Mouse (Mus musculus): ENCODE measurements at regions not wholly inside any gene's neighbourhood (a gene's known extent, or its start where the extent isn't known, plus 50 kb on each side); places are given as distances from the start of the nearest gene placed in this dataset.

- H3K4me1 ChIP-seq (ENCODE audit: insufficient read depth), result no peaks in the 10 kb centered on the region
- H3K27ac ChIP-seq (ENCODE audit: low read depth), result no peak overlapping the region
- ATAC-seq, result no peak
- no peak for DNase-seq
- no peaks in the 10 kb centered on the region for H3K9me3 ChIP-seq (ENCODE audit: low read length)
- no peak for TF ChIP-seq CTCF (IDR thresholded peaks at IDR 0.05; ENCODE audit: low read depth)
- TF ChIP-seq EP300 (IDR thresholded peaks at IDR 0.05; ENCODE audit: low read depth), result no peak
- no peak overlapping the region for H3K4me2 ChIP-seq (ENCODE audit: low read depth, low read length)
- no peaks in the 10 kb centered on the region for H3K27me3 ChIP-seq (ENCODE audit: insufficient read depth, low read length)
- no peak overlapping the region for H3K9ac ChIP-seq (replicated peaks)
- H3K36me3 ChIP-seq (replicated peaks; ENCODE audit: insufficient read depth, low read length), result no peaks in the 10 kb centered on the region
- 66% methylated on average over 5 of the region's 5 CpGs for WGBS (ENCODE audit: insufficient replicate concordance)
- no peak overlapping the region for H3K4me3 ChIP-seq (ENCODE audit: low read depth, low read length)
Measured at GRCm38 (mm10) chr10:17367026-17367425, 356.0 kb upstream of the Cited2 start.

- no peak for DNase-seq
- ATAC-seq, result no peak
- H3K36me3 ChIP-seq (replicated peaks; ENCODE audit: insufficient read depth, low read length), result no peaks in the 10 kb centered on the region
- no peaks in the 10 kb centered on the region for H3K9me3 ChIP-seq (ENCODE audit: low read length)
- H3K4me3 ChIP-seq (ENCODE audit: low read depth, low read length), result no peak overlapping the region
- no peak overlapping the region for H3K27ac ChIP-seq (ENCODE audit: low read depth)
- H3K27me3 ChIP-seq (ENCODE audit: insufficient read depth, low read length), result no peaks in the 10 kb centered on the region
- H3K9ac ChIP-seq (replicated peaks), result no peak overlapping the region
- H3K4me1 ChIP-seq (ENCODE audit: insufficient read depth), result no peaks in the 10 kb centered on the region
- TF ChIP-seq EP300 (IDR thresholded peaks at IDR 0.05; ENCODE audit: low read depth) (no peak), CTCF (IDR thresholded peaks at IDR 0.05; ENCODE audit: low read depth) (no peak)
- no peak overlapping the region for H3K4me2 ChIP-seq (ENCODE audit: low read depth, low read length)
Measured at GRCm38 (mm10) chr10:17367430-17367829, 355.6 kb upstream of the Cited2 start.

GRCm38 (mm10) chr10:17368636-17369035, 354.4 kb upstream of the Cited2 start:
- 68% methylated on average over 1 of the region's 1 CpGs for WGBS (ENCODE audit: insufficient replicate concordance)
- no peak for DNase-seq
- Histone ChIP-seq H3K9ac (replicated peaks) (no peak overlapping the region), H3K36me3 (replicated peaks; ENCODE audit: insufficient read depth, low read length) (no peaks in the 10 kb centered on the region), H3K27ac (ENCODE audit: low read depth) (no peak overlapping the region), H3K4me1 (ENCODE audit: insufficient read depth) (no peaks in the 10 kb centered on the region), H3K27me3 (ENCODE audit: insufficient read depth, low read length) (no peaks in the 10 kb centered on the region), H3K4me3 (ENCODE audit: low read depth, low read length) (no peak overlapping the region), H3K4me2 (ENCODE audit: low read depth, low read length) (no peak overlapping the region), H3K9me3 (ENCODE audit: low read length) (no peaks in the 10 kb centered on the region)
- no peak for ATAC-seq
- TF ChIP-seq EP300 (IDR thresholded peaks at IDR 0.05; ENCODE audit: low read depth) (no peak), CTCF (IDR thresholded peaks at IDR 0.05; ENCODE audit: low read depth) (no peak)

- DNase-seq (no peak), ATAC-seq (no peak)
- H3K4me1 ChIP-seq (ENCODE audit: insufficient read depth), result no peaks in the 10 kb centered on the region
- no peak for TF ChIP-seq EP300 (IDR thresholded peaks at IDR 0.05; ENCODE audit: low read depth)
- TF ChIP-seq CTCF (IDR thresholded peaks at IDR 0.05; ENCODE audit: low read depth), result no peak
- 71% methylated on average over 2 of the region's 2 CpGs for WGBS (ENCODE audit: insufficient replicate concordance)
- no peaks in the 10 kb centered on the region for H3K36me3 ChIP-seq (replicated peaks; ENCODE audit: insufficient read depth, low read length)
- no peaks in the 10 kb centered on the region for H3K27me3 ChIP-seq (ENCODE audit: insufficient read depth, low read length)
- H3K9me3 ChIP-seq (ENCODE audit: low read length), result no peaks in the 10 kb centered on the region
- H3K4me2 ChIP-seq (ENCODE audit: low read depth, low read length), result no peak overlapping the region
- no peak overlapping the region for H3K27ac ChIP-seq (ENCODE audit: low read depth)
- H3K9ac ChIP-seq (replicated peaks), result no peak overlapping the region
- no peak overlapping the region for H3K4me3 ChIP-seq (ENCODE audit: low read depth, low read length)
Measured at GRCm38 (mm10) chr10:17372905-17373304, 350.1 kb upstream of the Cited2 start.

DNA sequence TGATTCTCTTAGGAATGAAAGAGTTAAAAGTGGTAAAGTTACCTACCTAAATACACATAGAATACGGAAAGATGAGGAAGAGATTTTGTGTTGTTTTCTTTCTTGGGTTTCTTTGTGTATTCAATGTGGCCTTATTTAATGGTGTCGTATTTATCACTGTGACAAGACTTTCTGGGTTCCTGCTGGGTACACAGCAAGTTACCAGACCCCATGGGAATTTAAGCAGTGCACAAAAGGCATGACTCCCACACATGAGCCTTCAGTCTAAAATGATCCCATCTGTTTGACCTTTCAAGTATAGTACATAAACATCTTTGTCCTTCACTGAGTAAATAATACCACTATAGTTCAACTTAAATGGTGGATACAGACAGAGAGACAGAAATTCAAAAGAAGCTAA, 349.0 kb upstream of the Cited2 start:
- WGBS (ENCODE audit: insufficient replicate concordance), result 77% methylated on average over 2 of the region's 2 CpGs
- ATAC-seq, result no peak
- TF ChIP-seq EP300 (IDR thresholded peaks at IDR 0.05; ENCODE audit: low read depth) (no peak), CTCF (IDR thresholded peaks at IDR 0.05; ENCODE audit: low read depth) (no peak)

GRCm38 (mm10) chr10:17382990-17383389, 340.0 kb upstream of the Cited2 start:
- no peaks in the 10 kb centered on the region for H3K4me1 ChIP-seq (ENCODE audit: insufficient read depth)
- H3K4me3 ChIP-seq (ENCODE audit: low read depth, low read length), result no peak overlapping the region
- no peak for TF ChIP-seq EP300 (IDR thresholded peaks at IDR 0.05; ENCODE audit: low read depth)
- TF ChIP-seq CTCF (IDR thresholded peaks at IDR 0.05; ENCODE audit: low read depth), result no peak
- ATAC-seq (no peak), DNase-seq (no peak)
- H3K36me3 ChIP-seq (replicated peaks; ENCODE audit: insufficient read depth, low read length), result no peaks in the 10 kb centered on the region
- H3K9ac ChIP-seq (replicated peaks), result no peak overlapping the region
- H3K27ac ChIP-seq (ENCODE audit: low read depth), result no peak overlapping the region
- no peaks in the 10 kb centered on the region for H3K9me3 ChIP-seq (ENCODE audit: low read length)
- no peaks in the 10 kb centered on the region for H3K27me3 ChIP-seq (ENCODE audit: insufficient read depth, low read length)
- no peak overlapping the region for H3K4me2 ChIP-seq (ENCODE audit: low read depth, low read length)
- 65% methylated on average over 6 of the region's 6 CpGs for whole genome bisulfite sequencing (ENCODE audit: insufficient replicate concordance)

More for the DNA sequence above, 349.0 kb upstream of the Cited2 start:
- no peaks in the 10 kb centered on the region for H3K4me1 ChIP-seq (ENCODE audit: insufficient read depth)
- H3K36me3 ChIP-seq (replicated peaks; ENCODE audit: insufficient read depth, low read length), result no peaks in the 10 kb centered on the region
- no peak overlapping the region for H3K9ac ChIP-seq (replicated peaks)
- no peak for DNase-seq
- H3K27me3 ChIP-seq (ENCODE audit: insufficient read depth, low read length), result no peaks in the 10 kb centered on the region
- H3K4me3 ChIP-seq (ENCODE audit: low read depth, low read length), result no peak overlapping the region
- H3K9me3 ChIP-seq (ENCODE audit: low read length), result no peaks in the 10 kb centered on the region
- H3K27ac ChIP-seq (ENCODE audit: low read depth), result no peak overlapping the region
- no peak overlapping the region for H3K4me2 ChIP-seq (ENCODE audit: low read depth, low read length)

DNA sequence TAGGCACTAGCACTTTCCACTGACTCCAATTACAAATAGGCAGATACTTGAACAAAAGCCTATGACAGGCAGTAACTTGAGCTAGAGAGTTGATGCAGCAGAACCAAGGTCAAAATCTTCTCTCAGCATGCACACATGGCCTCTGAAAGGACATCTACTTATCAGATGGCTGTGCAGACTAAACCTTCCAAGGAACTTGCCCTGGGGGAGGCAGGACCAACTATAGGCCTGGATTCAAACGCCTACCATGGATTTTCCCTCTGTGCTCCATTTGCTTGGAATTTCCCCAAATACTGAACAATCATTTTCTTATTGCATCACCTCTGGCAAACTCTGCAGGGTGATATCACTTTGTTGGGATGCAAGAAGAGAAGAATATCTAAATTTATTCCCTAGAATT, 337.8 kb upstream of the Cited2 start:
- Histone ChIP-seq H3K36me3 (replicated peaks; ENCODE audit: insufficient read depth, low read length) (no peaks in the 10 kb centered on the region), H3K9me3 (ENCODE audit: low read length) (no peaks in the 10 kb centered on the region), H3K27me3 (ENCODE audit: insufficient read depth, low read length) (no peaks in the 10 kb centered on the region), H3K4me3 (ENCODE audit: low read depth, low read length) (no peak overlapping the region), H3K9ac (replicated peaks) (no peak overlapping the region), H3K4me2 (ENCODE audit: low read depth, low read length) (no peak overlapping the region), H3K27ac (ENCODE audit: low read depth) (no peak overlapping the region), H3K4me1 (ENCODE audit: insufficient read depth) (no peaks in the 10 kb centered on the region)
- 62% methylated on average over 1 of the region's 1 CpGs for WGBS (ENCODE audit: insufficient replicate concordance)
- DNase-seq, result no peak
- ATAC-seq, result no peak
- TF ChIP-seq CTCF (IDR thresholded peaks at IDR 0.05; ENCODE audit: low read depth) (no peak), EP300 (IDR thresholded peaks at IDR 0.05; ENCODE audit: low read depth) (no peak)

All from liver, postnatal 0 days (tissue).